Mouse (Mus musculus) heart, adult 2 months (tissue): ENCODE results near the gene Tmem39b. TPM values are rescaled to one million over a fixed set of nuclear protein-coding genes. Genes with fewer than 3 reads are reported as not detected.

Experiments
- DNase-seq, 2 experiments: peaks; one replicate each; pipeline ENCODE4 v3.0.0; 2021
- H3K27ac ChIP-seq: fragments of 200-600 bp; 2 replicates; pipeline ENCODE4 v1.8.1; 2022
- H3K27me3 ChIP-seq: fragments of 200-500 bp; 2 replicates; pipeline ENCODE4 v1.6.1; 2012; ENCODE audit warnings: mild to moderate bottlenecking, low read length, inconsistent platforms, mixed read lengths; ENCODE audit not compliant: control insufficient read depth, insufficient read depth
- H3K36me3 ChIP-seq: fragments of 200-500 bp; 2 replicates; pipeline ENCODE4 v1.6.1; 2012; ENCODE audit warnings: low read length, inconsistent platforms; ENCODE audit not compliant: control insufficient read depth, insufficient read depth
- H3K4me1 ChIP-seq: fragments of 200-500 bp; 2 replicates; pipeline ENCODE4 v1.6.1; 2011; ENCODE audit warnings: low read length; ENCODE audit not compliant: control insufficient read depth, insufficient read depth
- H3K4me3 ChIP-seq: fragments of 200-600 bp; 2 replicates; pipeline ENCODE4 v1.8.1; 2022
- H3K79me2 ChIP-seq: fragments of 200-500 bp; replicated peaks from 2 replicates; pipeline ENCODE4 v1.6.1; 2012; ENCODE audit warnings: mild to moderate bottlenecking, inconsistent platforms, low read length, moderate library complexity, mixed read lengths; ENCODE audit not compliant: control insufficient read depth, insufficient read depth
- H3K9ac ChIP-seq: fragments of 200-500 bp; 2 replicates; pipeline ENCODE4 v1.6.1; 2012; ENCODE audit warnings: low read depth, mild to moderate bottlenecking, control low read depth, inconsistent platforms, low read length, mixed read lengths
- CTCF ChIP-seq: fragments of 200-600 bp; IDR thresholded peaks from 2 replicates; pipeline ENCODE4 v1.8.1; 2022; ENCODE audit warnings: antibody characterized with exemption, mild to moderate bottlenecking, moderate library complexity
- EP300 ChIP-seq: fragments of 200-500 bp; IDR thresholded peaks from 2 replicates; pipeline ENCODE4 v1.6.1; 2011; ENCODE audit warnings: low read depth, low read length, control low read depth; ENCODE audit not compliant: insufficient read depth
- POLR2A ChIP-seq: fragments of 200-500 bp; IDR thresholded peaks from 2 replicates; pipeline ENCODE4 v1.6.1; 2011; ENCODE audit warnings: mild to moderate bottlenecking, low read depth, low read length, control low read depth; ENCODE audit not compliant: insufficient read depth
- WGBS: fragments of 180-500 bp; shearing (Covaris S2); methylation state at CpG from one replicate; pipeline ENCODE4 v1.1.7; 2018; 5-methylcytosine and 5-hydroxymethylcytosine counted together
- intact Hi-C: fragments of 180-260 bp; cut with DNase I; formaldehyde crosslinking; loops from one replicate; pipeline ENCODE4 v1.15.1; 2025
- long read RNA-seq: library from polyadenylated mRNA; stranded (forward); transcript quantifications from one replicate; pipeline ENCODE4 v2.0.0, GENCODE M21; 2021
- polyA plus RNA-seq: library from polyadenylated mRNA; depleted of rRNA; stranded (reverse); fragments of >200 nt; gene quantifications from 2 replicates; pipeline ENCODE4 v1.2.3, GENCODE M21; 2012; rRNA removed
- total RNA-seq, 2 experiments: library from RNA; stranded (reverse); gene quantifications; 2 replicates each; pipeline ENCODE4 v1.2.3; 2021

Gene Tmem39b
- total RNA-seq (1 to 10 TPM; 4.8 to 5.0 TPM), polyA plus RNA-seq (13.4 and 14.4 TPM in 2 replicates)
- long read RNA-seq, partial matches to known transcripts, result 0 of 1 reads
- long read RNA-seq, other reads (novel, unspliced or antisense), result 1 of 1 reads

- intact Hi-C loops, result loop anchor here (1.0 to 2.0 kb wide), 2 partner anchors 24 to 46 kb away; partner anchors contain the start of genes Khdrbs1 and Kpna6
- no peaks in the 10 kb centered on the region for H3K27me3 ChIP-seq
- no peaks in the 10 kb centered on the region for H3K4me1 ChIP-seq
- H3K79me2 ChIP-seq, result 0 out of 2 replicates have a peak, but pooled peaks cover 2% of the 10 kb centered on the region
- WGBS, result under 1% methylated on average over 56 of the region's 57 CpGs
- peaks cover 1% of the 10 kb centered on the region; the same call in 1 of the 2 replicates for H3K36me3 ChIP-seq
- peak; percentile 93 to 95 for DNase-seq
- H3K4me3 ChIP-seq, result peak within 1 kb of the TSS; percentile 91
- TF ChIP-seq EP300, result no peak
- 0 out of 2 replicates have a peak, but pooled peaks have one; percentile 25 for TF ChIP-seq POLR2A
- TF ChIP-seq CTCF, result no peak
- peak within 1 kb of the TSS; percentile 81 for H3K27ac ChIP-seq
- H3K9ac ChIP-seq, result peak within 1 kb of the TSS; percentile 93
Measured at GRCm38 (mm10) chr4:129696158-129696985, at the start of gene Tmem39b. Gene Tmem39b (minus strand): TSS chr4:129696838.

- Histone ChIP-seq H3K27me3 (no peaks in the 10 kb centered on the region), H3K4me1 (no peaks in the 10 kb centered on the region; the same call in 1 of the 2 replicates), H3K4me3 (no peak overlapping the region), H3K79me2 (0 out of 2 replicates have a peak, but pooled peaks cover 2% of the 10 kb centered on the region), H3K9ac (no peak overlapping the region), H3K36me3 (no peaks in the 10 kb centered on the region), H3K27ac (no peak overlapping the region)
- no peak for TF ChIP-seq CTCF
- no peak for TF ChIP-seq EP300
- TF ChIP-seq POLR2A, result no peak
- 64% methylated on average over 1 of the region's 1 CpGs for WGBS
- intact Hi-C loops, result no loop called here
- no peak for DNase-seq
Measured at GRCm38 (mm10) chr4:129746106-129746505, 49.5 kb upstream of the Tmem39b start.

- Histone ChIP-seq H3K27ac (peak overlapping the region; percentile 87), H3K4me3 (no peak overlapping the region), H3K4me1 (no peaks in the 10 kb centered on the region; the same call in 1 of the 2 replicates), H3K79me2 (0 out of 2 replicates have a peak, but pooled peaks cover 2% of the 10 kb centered on the region), H3K27me3 (no peaks in the 10 kb centered on the region), H3K36me3 (peaks cover 7% of the 10 kb centered on the region), H3K9ac (no peak overlapping the region)
- WGBS, result 56% methylated on average over 2 of the region's 2 CpGs
- DNase-seq, result no peak
- TF ChIP-seq CTCF (no peak), POLR2A (no peak), EP300 (no peak)
- intact Hi-C loops, result loop anchor here (2.0 kb wide), 3 partner anchors 47 to 77 kb away; partner anchors contain the start of genes Kpna6 and Tmem39b
Measured at GRCm38 (mm10) chr4:129743494-129743893, 46.9 kb upstream of the Tmem39b start.

GRCm38 (mm10) chr4:129743010-129743390 is 46.4 kb upstream of the Tmem39b start:
- H3K4me3 ChIP-seq, result peak overlapping the region; percentile 77
- TF ChIP-seq POLR2A (no peak), EP300 (no peak), CTCF (no peak)
- intact Hi-C loops, result loop anchor here (2.0 kb wide), 3 partner anchors 46 to 78 kb away; partner anchors contain the start of genes Kpna6 and Tmem39b

GRCm38 (mm10) chr4:129742232-129743009 is 45.8 kb upstream of the Tmem39b start, which contains the start of gene Khdrbs1:
Gene Khdrbs1 (minus strand): TSS chr4:129742303.
- Histone ChIP-seq H3K4me3 (peak within 1 kb of the TSS; percentile 87), H3K27ac (peak within 1 kb of the TSS; percentile 96), H3K27me3 (no peaks in the 10 kb centered on the region), H3K36me3 (peaks cover 7% of the 10 kb centered on the region), H3K79me2 (0 out of 2 replicates have a peak, but pooled peaks cover 2% of the 10 kb centered on the region), H3K9ac (peak within 1 kb of the TSS; percentile 99), H3K4me1 (peaks cover 2% of the 10 kb centered on the region)
- intact Hi-C loops, result loop anchor here (2.0 kb wide), 3 partner anchors 46 to 78 kb away; partner anchors contain the start of genes Kpna6 and Tmem39b
- peak; percentile 94 to 98 for DNase-seq
- WGBS, result 1% methylated on average over 76 of the region's 76 CpGs
- TF ChIP-seq POLR2A (peak; percentile 81), CTCF (no peak), EP300 (0 out of 2 replicates have a peak, but pooled peaks have one; percentile 36)

More at GRCm38 (mm10) chr4:129743010-129743390, 46.4 kb upstream of the Tmem39b start:
- peak overlapping the region; percentile 65 for H3K9ac ChIP-seq
- peaks cover 7% of the 10 kb centered on the region for H3K36me3 ChIP-seq
- H3K79me2 ChIP-seq, result 0 out of 2 replicates have a peak, but pooled peaks cover 2% of the 10 kb centered on the region
- H3K4me1 ChIP-seq, result peaks cover 1% of the 10 kb centered on the region
- WGBS, result 14% methylated on average over 7 of the region's 7 CpGs
- H3K27me3 ChIP-seq, result no peaks in the 10 kb centered on the region
- H3K27ac ChIP-seq, result peak overlapping the region; percentile 87
- DNase-seq, result peak in 1 of 2 experiments; percentile 26
